Mouse (Mus musculus) kidney, postnatal 10 days (tissue): ENCODE results near the gene Rnf213.
A peak's percentile ranks its signal among the peaks of the same experiment; 100 is the strongest.

Source experiments
- DNase-seq: peaks from one replicate; pipeline ENCODE4 v3.0.0; 2021; ENCODE audit warnings: mixed read lengths

Gene Rnf213

GRCm38 (mm10) chr11:119516677-119517361, 123.9 kb downstream of the Rnf213 start:
- no peak for DNase-seq

DNA sequence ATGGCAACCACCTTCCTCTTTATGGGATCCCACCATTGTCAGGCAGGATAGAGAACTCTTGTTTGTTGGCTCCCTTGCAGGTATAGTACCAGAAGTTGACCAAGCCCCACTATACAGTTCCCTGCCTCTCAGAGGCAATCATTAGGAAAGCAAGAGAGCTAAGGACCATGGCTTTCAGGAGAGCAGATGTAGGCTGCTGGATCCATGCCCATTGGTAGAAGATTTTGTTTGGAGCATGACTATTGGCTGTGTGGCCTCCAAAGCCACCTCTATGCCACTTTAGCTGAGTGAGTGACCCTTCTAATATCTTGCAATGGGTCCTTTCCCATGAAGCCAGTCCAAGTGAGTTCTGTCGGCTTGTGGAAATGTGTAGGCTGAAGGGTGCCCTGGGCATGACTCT, 126.5 kb downstream of the Rnf213 start:
- no peak for DNase-seq

- DNase-seq = no peak
Observed at GRCm38 (mm10) chr11:119520005-119520712, 127.3 kb downstream of the Rnf213 start.

DNA sequence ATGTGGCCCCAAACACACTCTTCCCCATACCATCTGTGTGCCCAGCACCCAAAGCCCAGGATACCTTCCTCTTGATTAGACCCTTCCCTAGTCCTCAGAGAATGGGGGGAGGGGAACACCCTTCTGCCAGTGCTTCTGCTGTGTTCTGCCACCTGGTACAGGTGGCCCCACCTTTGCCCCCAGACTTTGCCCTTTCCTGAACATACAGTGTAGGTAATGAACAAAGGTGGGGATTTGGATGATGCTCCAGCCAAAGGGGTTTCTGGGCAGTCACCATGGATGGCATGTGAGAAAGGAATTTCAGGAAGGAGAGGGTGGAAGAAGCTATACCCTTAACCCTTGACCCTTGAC, 127.8 kb downstream of the Rnf213 start:
- DNase-seq = no peak

- DNase-seq = no peak
Observed at GRCm38 (mm10) chr11:119521920-119522710, 129.2 kb downstream of the Rnf213 start.

DNA sequence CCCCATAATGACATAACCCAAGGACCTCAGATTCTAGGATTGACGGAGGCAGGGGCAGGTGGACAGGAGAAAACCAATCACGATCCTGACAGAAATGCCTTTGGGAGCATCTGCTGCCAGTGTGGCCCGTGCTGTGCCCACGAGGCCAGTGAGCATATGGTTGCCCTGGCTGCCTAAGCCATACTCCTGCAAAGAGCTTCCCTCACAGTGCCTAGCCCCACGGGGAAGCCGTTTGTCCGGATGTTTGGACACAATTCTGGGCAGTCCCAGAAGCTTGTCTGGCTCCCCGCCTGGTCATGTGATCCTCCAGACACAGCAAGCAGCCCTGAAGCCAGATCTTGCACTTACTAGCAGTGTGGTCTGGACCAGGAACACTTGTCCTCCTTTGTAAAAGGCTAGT, 129.9 kb downstream of the Rnf213 start:
- peak; percentile 52 for DNase-seq

DNA sequence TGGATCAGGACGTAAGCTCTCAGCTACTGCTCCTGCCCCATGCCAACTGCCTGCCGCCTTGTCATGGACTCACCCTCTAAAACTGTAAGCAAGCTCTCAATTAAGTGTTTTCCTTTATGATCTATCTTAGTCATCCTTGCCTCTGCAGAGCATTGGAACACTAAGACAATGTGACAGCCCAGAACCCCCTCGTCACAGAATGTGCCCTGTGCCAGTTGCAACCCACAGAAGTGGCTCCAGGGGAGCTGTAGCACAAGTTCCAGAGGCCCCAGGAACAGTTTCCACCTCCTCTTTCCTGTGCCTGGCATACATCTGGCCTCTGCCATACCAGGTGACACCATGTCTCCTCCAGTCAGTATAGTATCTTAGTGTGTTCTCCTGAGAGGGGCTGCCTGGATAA, 130.5 kb downstream of the Rnf213 start:
- DNase-seq = no peak

- peak; percentile 94 for DNase-seq
Observed at GRCm38 (mm10) chr11:119524545-119524949, 131.6 kb downstream of the Rnf213 start.

GRCm38 (mm10) chr11:119526068-119526966, 133.4 kb downstream of the Rnf213 start:
- DNase-seq = no peak

GRCm38 (mm10) chr11:119528930-119529329, 136.0 kb downstream of the Rnf213 start:
- no peak for DNase-seq

- no peak for DNase-seq
Observed at GRCm38 (mm10) chr11:119532460-119532859, 139.6 kb downstream of the Rnf213 start.

DNA sequence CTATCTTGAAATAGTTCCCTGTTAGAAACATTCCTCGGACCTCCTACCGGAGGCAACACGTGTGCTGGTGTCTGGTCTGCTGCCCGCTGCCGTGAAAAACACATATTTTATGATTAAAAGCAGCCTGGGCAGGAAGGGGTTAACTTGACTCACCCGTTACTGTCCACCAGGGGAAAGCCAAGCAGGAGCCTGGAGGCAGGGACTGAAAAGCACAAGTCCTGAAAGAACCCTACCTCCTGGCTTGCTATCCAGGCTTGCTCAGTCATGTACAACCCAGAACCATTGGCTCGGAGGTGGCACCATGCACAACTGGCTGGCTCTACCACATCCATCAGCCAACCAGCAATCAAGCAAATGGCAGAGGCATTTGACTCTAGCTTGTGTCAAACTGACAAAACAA, 140.8 kb downstream of the Rnf213 start:
- DNase-seq = no peak
